Mouse (Mus musculus): ENCODE measurements around the gene Apopt1. TPM values are rescaled to one million over a fixed set of nuclear protein-coding genes. Genes with fewer than 3 reads are reported as not detected.

Apopt1 gene
- total RNA-seq, 2 experiments from 2014 or later: 36.6 to 39.1 TPM

DNA sequence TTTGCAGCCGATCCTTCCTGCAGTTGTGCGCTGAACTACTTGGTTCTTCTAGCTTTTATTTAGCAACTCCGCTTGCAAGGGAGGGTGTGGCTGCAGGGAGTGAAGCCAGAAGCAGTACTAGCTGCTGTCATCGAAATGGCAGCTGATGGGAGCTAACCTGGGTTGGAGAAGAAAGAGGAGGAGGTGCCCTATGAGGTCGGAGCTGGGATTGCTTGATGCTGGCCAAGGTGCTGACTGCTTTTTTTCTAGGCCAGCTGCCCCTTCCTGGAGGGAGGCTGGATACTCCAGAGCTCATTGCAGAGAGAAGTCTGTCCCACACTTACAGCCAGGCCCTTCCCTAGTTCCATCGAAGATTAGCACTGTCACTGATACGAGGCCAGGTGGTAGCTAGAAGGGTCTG is 34.1 kb upstream of the Apopt1 start:
- no peak for DNase-seq (ENCODE audit: low spot score in 2 of 2)

DNA sequence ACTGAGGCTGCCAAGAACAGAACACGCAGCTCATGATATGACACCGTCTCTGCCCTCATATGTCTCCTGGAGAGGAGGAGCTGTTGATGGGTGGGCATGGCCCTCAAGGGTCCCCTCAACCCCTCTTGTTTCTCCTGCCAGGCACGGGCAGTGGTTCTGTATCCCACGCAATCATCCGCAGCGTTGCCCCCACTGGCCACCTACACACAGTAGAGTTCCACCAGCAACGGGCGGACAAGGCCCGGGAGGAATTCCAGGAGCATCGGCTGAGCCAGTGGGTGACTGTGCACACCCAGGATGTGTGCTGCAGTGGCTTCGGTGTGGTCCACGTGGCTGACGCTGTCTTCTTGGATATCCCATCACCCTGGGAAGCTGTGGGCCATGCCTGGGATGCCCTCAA is 32.4 kb upstream of the Apopt1 start:
- DNase-seq (ENCODE audit: low spot score in 2 of 2): peak in 1 of 2 experiments; percentile 74

DNA sequence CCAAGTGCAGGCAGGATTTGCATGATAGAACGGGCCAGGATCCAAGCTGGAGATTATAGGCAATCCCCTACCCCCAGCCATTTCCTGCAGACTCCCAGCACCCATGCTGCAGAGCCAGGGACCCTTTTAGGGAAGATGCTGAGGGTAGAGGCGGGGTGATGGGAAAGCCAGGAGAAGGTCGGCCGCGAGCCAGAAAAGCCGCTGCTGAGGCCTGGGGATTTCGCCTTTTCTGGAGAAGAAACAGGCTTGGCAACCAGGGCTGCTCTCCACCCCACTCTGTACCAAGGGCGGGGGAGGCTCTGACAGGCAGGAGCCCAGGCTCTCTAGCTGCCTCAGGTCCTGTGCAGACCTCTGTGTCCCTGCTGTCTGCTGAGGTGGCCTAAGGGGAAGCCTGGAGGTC is 31.8 kb upstream of the Apopt1 start:
- DNase-seq (ENCODE audit: low spot score in 2 of 2): peak in 1 of 2 experiments; percentile 60

DNA sequence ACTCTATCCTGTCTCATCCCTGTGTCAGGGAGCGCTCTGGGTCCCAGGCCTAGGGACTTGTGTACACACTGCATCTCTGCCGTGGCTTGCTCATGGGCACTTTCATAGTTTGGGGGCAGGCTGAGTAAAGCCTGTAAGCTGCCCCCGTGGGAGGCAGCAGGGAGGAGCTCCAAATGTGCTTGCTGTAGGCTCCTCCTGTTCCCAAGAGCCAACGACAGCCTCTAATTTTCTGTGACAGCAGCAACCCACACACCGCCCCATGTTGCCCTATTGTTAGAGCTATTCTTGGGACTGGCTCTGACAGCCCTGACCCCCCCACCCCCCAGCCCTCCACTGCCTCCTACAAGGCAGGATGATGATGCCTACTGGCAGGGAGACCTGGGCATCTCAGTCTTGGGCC is 31.1 kb upstream of the Apopt1 start:
- peak in 1 of 2 experiments; percentile 47 for DNase-seq (ENCODE audit: low spot score in 2 of 2)

DNA sequence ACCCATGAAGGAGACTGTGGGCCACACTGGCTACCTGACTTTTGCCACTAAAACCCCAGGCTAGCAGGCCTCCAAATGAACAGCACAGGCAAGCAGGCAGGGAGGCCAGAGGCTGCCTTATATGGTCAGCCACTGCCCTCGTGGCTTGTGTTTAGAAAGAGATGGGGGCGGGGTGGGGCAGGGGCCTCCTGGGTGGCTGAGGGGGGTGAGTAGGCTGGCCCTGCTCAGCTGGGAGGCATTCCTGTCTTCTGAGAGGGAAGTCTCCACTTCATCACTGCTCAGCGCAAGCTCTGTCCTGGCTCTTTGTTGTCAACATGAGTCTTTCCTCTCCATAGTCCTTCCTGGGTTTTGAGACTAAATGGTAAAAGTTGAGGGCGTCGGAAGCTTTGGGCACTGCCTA is 30.3 kb upstream of the Apopt1 start:
- no peak for DNase-seq (ENCODE audit: low spot score in 2 of 2)

DNA sequence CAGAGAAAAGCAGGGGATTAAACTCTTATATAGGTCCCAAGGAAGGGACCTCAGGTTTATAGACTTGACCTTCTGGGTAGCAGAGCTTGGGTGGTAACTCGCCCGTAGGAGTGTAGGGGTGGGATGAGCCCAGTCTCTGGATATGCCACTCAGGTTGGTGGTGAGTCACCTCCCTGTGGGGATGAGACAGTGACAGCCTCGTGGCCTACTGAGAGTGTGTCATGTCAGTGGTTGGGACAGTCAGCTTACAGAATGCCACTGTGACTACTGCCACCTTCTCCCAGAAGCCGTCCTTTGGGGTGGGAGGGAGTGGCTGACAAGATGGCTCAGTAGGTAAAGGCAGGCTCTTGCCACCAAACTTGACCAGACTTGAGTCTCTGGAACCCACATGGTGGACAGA is 26.7 kb upstream of the Apopt1 start:
- no peak for DNase-seq (ENCODE audit: low spot score in 2 of 2)

DNA sequence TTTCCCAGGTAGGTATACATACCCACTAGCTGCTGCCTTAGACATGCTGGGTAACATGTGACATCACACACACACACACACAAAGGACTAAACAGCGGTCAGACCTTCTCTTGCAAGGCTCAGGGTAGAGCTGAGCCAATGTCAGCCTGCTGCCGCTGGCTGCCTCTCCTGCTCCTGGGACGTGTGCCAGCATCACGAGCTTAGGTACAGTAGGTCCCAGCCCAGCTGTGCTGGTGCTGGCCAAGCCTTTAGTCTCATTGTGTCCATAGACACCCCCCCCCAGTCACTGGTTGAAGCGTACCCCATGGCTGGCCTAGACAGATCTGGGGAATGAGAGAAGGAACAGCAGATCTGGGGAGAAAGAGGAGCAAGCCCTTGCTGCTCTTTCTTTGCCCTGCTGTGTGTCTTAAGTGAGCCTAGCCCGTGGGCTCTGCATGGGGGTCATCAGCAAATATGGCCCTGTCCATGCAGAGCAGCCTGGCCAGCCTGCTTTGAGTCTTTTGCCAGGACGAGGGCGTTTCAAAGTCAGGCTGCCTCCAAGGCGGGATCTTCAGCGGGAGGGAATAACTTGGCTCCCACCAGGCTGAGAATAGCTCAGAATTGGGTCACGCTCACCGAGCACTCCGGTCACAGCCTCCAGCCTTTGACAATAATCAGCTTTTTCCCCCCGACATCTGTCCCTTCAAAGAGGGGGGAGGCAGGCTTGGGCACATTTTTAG is 25.6 kb upstream of the Apopt1 start:
- DNase-seq (ENCODE audit: low spot score in 2 of 2): peak; percentile 66 to 69

DNA sequence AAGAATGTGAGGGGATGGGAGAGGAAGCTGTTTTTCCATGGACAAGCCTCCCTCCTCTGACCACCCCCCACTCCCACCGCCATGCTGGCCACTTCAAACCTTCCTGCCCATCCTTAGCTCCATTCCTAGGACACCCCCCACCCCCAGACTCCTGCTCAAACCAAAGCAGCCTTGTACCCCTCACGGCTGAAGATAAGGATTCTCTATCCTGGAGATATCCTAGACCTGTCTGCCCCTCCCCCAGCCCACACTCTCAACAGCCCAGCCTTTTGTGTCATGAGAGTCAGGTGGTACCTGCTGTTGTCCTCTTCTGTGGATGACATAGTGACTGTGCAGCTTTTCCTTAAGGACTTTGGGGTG is 25.0 kb upstream of the Apopt1 start:
- no peak for DNase-seq (ENCODE audit: low spot score in 2 of 2)

DNA sequence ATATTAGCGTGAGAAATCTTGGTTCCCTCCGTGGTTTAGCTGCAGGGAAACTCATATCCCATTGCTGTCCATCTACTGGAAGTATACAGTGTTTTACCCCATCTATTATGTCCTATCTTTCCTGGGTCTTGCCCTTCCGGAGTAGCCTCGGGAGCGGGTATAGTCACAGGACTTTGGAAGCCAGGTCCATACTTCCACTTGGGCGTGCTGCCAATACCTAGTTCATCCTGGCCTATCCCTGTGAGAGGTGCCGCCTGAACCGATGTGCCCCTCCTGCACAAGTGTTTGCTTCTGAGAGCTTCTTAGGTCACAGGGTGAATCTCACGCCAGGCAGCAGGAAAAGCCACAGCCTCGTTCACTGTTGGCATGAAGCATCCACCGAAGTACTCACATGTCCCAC is 23.6 kb upstream of the Apopt1 start:
- no peak for DNase-seq (ENCODE audit: low spot score in 2 of 2)

DNA sequence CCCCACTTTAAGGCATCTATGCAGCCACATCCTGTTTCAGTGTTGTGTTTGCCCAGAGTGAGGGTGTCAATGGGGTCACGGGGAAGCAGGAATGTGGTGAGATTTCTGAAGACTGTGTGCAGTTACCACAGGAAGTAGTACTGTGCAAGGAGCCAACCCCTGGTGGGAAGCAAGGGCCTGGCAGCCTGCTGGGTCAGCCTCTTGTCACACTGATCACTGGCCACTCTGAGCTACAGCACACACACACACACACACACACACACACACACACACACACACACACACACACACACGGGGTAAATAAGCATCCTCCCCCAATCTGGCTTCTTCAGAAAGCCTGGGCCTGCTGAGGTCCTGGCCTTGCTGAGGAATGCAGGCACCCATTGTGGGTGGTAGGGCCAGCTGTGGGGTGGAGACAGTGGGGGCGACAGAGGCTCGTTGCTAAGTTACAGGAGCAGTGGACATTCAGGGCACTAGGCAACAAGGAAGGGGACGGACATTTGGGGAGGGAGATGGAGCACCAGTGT is 21.7 kb upstream of the Apopt1 start:
- DNase-seq (ENCODE audit: low spot score in 2 of 2): no peak

DNA sequence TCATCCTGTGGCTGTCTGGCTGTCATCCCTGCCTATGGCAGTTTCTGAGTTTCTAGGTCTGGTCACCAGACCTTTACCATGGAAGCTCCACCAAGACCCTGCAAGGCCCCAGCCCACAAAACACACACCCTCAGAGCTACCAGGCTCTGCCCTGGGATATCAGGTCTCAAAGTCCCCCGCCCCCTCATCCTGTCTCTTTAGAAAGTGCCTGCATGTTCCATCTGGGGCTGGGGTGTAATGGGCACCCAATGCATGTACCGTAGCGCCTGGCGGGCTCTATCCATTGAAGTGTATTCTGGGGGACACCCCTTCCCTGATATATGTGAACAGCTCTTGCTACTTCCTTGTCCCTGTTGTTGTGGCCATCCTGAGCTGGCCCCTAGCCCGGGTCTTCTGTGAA is 20.2 kb upstream of the Apopt1 start:
- no peak for DNase-seq (ENCODE audit: low spot score in 2 of 2)

DNA sequence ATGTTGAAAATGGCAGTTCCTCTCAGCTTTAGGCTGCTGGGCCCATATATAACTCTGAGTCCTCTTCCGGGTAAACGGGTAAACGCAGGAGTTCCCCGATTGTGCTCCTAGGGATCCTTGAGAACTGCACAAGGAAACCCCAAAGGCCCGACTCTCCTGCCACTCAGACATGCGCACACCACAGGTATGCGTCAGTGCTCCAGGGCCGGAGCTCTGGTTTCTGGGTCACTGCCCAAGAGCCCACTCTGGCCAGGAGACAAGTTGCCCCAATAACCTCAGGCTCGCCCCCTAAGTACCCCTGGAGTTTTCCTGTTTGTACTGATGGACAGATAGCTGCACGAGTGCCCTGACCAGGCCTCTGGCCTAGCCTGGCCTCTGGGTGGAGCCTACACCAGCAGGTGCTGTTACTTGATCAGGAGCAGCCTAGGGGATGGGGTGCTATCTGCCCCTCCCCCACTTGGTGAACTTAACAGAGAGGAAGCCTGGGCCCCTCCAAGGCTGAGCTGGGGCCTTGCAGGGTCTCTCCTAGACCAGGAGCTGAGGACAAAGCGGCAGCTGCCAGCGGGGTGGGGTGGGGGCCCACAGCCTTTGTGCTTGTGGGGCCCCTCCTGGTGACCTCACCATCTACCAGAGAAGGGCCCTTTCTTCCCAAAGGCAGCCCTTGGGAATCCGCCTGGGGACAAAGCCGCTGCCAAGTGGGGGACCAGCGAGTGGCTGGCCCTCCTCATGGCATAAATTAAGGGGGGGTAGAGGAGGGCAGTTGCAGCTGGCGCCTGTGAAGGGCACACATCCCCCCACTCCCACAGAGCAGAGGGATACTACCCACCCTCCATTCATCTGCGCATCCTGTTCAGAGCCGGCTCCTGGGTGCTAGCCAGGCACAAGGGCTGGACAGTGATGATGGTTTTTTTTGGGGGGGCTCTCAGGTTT is 19.5 kb upstream of the Apopt1 start:
- no peak for DNase-seq (ENCODE audit: low spot score in 2 of 2)

DNA sequence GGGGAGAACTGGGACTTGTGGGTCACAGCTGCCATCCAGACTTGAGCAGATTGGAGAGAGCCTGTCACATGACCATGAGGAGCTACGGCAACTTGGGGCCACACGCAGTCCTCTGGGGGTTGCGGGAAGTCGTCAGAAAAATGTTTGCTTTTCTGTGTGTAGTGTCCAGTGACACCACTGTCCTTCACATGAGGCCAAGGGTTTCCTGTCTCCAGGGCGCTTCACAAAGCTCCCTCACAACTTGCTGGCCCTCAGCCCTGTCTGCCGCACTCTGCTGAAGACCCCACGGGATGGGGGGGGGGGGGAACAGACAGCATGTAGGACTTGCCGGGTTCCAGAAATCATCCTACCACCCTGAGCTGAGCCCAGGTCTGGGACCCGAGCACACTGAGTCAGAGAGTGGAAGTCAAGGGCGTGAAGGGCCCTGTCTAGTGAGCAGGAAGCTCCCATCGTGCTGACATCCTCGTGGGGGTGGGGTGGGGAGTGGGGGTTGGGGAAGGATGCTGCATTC is 18.7 kb upstream of the Apopt1 start:
- no peak for DNase-seq (ENCODE audit: low spot score in 2 of 2)

DNA sequence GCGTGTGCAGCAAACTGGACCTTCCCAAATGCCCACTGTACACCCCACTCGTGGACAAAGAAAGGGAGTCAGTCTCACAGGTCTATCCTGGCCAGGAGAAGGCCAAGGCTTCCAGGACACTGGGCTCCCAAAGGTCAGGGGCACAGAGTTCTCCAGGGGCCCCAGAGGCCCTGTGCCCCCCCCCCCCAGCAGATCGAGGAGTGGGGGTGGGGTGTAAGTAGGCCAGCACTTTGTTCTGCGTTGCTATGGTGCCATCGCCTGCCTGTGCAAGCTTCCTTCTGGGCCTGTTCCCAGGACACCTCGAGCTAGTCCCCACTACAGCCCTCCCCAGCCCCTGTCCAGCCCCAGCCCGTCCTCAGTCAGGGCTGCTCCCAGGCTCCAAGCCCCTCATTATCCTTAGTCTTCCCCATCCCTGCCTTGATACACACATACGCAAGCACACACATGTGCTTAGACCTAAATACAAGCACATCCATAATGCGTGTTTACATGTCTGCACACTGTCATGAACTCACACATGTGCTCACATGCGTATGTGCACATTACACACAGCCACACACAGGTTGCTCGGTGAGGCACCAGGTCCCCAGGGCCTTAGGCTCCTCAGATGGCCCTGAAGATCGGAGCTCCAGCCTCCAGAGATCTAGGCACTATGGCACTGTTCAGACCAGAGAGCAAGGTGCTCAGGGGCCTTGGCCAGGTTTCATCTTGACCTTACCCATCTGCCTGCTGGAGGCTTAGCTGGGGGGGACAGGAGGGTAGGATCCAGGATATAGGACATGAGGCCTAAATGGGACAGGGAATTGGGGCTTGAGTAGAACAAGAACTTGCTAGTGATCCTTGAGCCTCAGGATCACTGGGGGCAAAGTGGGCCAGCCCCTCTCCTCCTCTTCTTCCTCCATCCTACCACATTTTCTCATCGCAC is 17.9 kb upstream of the Apopt1 start:
- no peak for DNase-seq (ENCODE audit: low spot score in 2 of 2)

DNA sequence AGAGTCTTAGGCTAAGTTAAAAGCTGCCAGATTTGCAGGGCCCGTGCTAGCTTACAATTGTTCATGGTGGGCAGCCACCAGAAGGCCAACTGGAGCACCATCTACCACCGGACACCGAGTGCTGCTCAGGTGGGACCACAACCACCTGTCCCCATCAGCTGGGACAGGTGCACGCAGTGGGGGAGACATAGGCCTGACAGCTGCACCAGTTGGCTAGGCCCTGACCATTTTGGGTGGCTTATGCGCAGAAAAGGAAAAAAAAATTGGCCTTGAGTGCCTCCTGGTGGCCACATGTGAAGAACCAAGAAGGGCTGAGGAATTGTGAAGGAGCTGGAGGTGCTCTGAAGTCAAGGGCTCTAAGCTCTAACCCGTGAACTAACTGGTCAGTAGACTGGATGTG is 16.8 kb upstream of the Apopt1 start:
- DNase-seq (ENCODE audit: low spot score in 2 of 2): peak; percentile 78

DNA sequence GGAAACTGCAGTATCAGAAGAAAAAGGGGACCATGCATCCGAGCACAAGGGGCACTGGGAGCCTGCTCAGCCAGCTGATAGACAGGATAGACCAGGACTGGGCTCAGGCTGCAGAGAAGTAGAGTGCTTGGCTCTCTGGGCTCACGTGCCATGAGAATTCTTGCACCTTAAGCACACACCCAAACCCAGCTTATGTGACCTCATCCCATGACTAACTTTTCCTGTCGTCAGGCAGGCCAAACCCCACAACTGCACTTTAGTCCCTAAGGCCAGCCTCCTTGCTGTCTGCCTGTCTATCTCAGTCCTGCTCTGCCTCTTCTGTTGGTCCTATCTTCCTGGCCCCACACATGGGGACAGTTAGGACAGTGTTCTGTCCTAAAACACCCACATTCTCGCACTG is 15.4 kb upstream of the Apopt1 start:
- DNase-seq (ENCODE audit: low spot score in 2 of 2): no peak

DNA sequence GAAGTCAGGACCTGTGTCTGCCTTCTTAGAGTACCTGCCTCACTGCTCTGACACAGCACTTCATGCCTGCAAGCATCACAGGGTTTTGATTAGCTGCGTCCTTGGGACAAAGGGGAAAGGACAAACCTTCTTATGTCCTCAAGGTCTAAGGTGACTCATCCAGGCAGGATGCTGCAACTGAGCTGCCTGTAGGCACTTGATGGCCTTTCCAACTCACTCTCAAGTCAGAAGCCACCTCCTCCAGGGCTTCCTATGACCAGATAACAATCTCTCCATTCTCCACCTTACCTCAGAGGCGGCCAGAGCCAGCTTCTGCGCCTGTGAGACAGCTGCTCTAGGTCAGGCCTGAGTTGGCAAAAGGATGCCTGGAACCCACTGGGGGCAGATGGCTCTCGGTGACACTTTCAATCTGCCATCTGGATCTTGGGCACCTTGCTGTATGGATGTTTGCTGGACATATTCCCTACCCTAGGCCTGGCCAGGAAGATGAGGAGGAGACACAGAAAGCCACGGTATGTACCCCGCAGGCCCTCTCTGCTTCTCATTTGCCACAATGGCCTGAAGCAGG is 14.6 kb upstream of the Apopt1 start:
- no peak for DNase-seq (ENCODE audit: low spot score in 2 of 2)

DNA sequence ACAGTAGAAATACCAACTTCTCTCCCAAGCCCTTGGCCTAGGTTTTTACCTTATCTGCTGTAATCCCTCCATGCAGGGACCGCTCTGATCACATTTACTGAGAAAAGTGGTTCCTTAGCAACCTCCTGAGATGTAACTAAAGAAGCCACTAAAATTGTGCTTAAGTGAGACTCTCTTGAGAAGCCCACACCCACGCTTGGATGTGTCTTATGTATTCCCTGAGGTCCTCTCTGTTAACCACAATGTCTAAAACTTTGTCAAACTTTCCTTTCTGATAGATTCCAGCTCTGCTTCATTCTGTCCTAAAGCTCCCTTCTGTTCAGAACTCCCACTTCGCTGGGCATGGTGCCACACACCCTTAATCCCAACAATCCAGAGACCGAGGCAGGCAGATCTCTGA is 13.5 kb upstream of the Apopt1 start:
- DNase-seq (ENCODE audit: low spot score in 2 of 2): no peak

DNA sequence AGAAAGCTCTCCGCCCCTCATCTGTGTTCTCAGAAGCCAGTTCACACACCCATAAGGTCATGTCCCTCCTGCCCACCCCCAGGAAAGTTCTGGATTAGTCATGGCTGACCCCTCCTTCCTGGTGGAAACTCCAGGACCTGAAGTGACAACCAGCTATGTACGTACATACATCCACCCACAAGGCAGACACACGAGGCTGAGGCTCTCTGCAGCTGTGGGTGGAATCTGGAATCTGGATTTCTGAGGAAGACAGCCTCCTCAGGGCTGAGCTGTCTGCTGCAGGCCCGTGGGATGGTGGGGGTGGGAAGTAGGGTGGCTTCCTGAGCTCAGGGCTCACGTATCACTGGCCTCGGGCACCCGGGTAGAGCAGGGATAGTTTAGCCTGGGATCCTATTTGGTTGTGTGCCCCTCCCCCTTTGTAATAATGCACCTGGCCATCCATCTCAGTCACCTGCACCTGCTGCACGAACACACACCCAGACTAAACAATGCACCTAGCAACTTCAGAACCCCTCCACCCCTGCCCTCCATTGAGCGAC is 12.1 kb upstream of the Apopt1 start:
- peak in 1 of 2 experiments; percentile 73 for DNase-seq (ENCODE audit: low spot score in 2 of 2)

DNA sequence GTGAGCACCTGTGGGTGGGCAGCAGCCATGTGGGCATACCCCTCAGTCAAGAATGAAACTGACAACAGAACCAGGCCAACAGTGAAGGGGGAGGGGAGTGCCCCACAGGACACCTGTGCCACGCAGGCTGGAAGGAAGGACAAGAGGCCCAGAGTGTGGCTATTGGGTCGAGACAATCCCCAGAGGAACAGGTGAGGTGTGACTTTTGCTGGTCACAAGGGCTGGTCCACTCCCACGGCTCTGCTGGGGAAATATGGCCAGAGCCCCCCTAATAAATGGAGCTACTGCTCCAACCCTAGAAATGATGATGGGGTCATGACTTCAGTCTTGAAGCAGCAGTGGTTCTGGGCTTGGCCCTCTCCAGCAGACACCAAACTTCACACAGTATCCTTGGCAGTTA is 9.8 kb upstream of the Apopt1 start:
- DNase-seq (ENCODE audit: low spot score in 2 of 2): no peak

All from left cerebral cortex, adult 18-20 months (tissue).